In the genomic region with DNA sequence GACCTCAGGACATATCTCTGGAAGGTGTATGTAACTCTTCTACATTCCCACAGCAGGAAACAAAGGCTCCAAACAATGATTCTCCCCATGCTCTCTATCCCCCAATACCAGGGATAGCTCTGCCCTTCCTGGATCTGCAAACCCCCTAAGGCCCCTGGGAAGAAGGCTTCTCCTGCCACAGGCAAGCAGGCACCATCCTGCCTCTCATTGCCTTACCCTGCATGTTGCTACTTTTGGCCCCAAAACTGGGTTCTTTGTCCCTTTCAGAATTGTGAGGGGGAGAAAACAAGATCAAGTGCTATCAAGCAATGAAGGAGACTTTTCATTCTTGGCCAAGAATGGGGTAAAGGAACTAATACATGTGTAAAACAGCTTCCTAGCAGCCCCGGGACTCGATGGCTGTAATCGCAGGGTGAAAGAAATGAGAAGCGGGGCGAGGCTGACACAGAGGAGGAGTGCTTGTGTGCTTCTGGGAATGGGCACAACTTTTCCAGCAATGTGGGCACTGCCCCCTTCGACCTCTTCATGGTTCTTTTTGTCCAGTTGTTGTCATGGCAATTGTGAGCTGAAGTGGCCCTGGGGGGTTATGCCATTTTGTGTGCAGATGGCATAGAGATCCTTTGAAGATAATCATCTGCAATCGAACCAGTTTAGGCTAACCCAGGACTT, we compare ENCODE assay signal across 26 mouse cellular contexts. TPM values are rescaled to one million over a fixed set of nuclear protein-coding genes. Genes with fewer than 3 reads are reported as not detected.
A peak's percentile ranks its signal among the peaks of the same experiment; 100 is the strongest.
DNase-seq lines count a peak whose midpoint lies in the region; ATAC-seq lines count a peak whose summit lies in the region.
"Had no signal": no experiment of that assay in that cellular context is flagged by ENCODE, and none has a peak within 500 bp of the region (broad histone marks: within the 10 kb centered on the region; RNA-seq: fewer than 3 reads in every experiment).

No protein-coding gene starts in this region.

- DNase-seq in forebrain, embryonic 10.5 days (ENCODE audit: extremely low spot score, low spot score): no peak
- no peak for DNase-seq in hindbrain, embryonic 10.5 days (ENCODE audit: low spot score)
- no peak for DNase-seq in midbrain, embryonic 11.5 days (ENCODE audit: low spot score, missing footprints)
- DNase-seq: adrenal gland, postnatal 14 days; cerebellum, adult 11 months; cerebellum, adult 9-11 months; gastrocnemius, postnatal 14 days; heart, adult 11 months; heart, postnatal 36 days; kidney, adult 8-10 months; kidney, postnatal 14 days; lung, embryonic 14.5 days; lung, postnatal 36 days; right cerebral cortex, postnatal 4 days; thymus, postnatal 14 days had no signal

- ATAC-seq in forebrain, embryonic 13.5 days: no peak
- no peak for ATAC-seq in hindbrain, embryonic 12.5 days (ENCODE audit: low FRiP score)
- peak; percentile 48; the same call in 1 of the 2 replicates for ATAC-seq in midbrain, embryonic 16.5 days
- ATAC-seq in midbrain, embryonic 11.5 days (ENCODE audit: low FRiP score): no peak
- ATAC-seq in kidney, embryonic 16.5 days (ENCODE audit: low FRiP score, low TSS enrichment): no peak

- no peak overlapping the region for H3K4me3 ChIP-seq in forebrain, embryonic 10.5 days
- H3K4me3 ChIP-seq in forebrain, embryonic 13.5 days: no peak overlapping the region
- H3K4me3 ChIP-seq in hindbrain, embryonic 10.5 days: no peak overlapping the region
- H3K4me3 ChIP-seq in hindbrain, embryonic 12.5 days: no peak overlapping the region
- no peak overlapping the region for H3K4me3 ChIP-seq in midbrain, embryonic 16.5 days (ENCODE audit: low read depth, low read length)
- H3K4me3 ChIP-seq in midbrain, embryonic 11.5 days (ENCODE audit: low read depth, low read length): no peak overlapping the region
- no peak overlapping the region for H3K4me3 ChIP-seq in macrophage (ENCODE audit: inconsistent target)
- no peak overlapping the region for H3K4me3 ChIP-seq in kidney, embryonic 16.5 days (ENCODE audit: low read length)
- H3K4me3 ChIP-seq: embryonic facial prominence, embryonic 15.5 days; heart, embryonic 13.5 days; layer of hippocampus, adult 2 months; limb, embryonic 13.5 days; neural tube, embryonic 13.5 days had no signal

- H3K4me2 ChIP-seq in forebrain, embryonic 13.5 days: no peak overlapping the region
- no peak overlapping the region for H3K4me2 ChIP-seq in hindbrain, embryonic 12.5 days (replicated peaks)
- H3K4me2 ChIP-seq in midbrain, embryonic 16.5 days (ENCODE audit: low read length): no peak overlapping the region
- no peak overlapping the region for H3K4me2 ChIP-seq in midbrain, embryonic 11.5 days
- no peak overlapping the region for H3K4me2 ChIP-seq in kidney, embryonic 16.5 days (replicated peaks; ENCODE audit: low read depth, low read length)
- H3K4me2 ChIP-seq: embryonic facial prominence, embryonic 15.5 days; heart, embryonic 13.5 days; limb, embryonic 13.5 days; lung, embryonic 14.5 days; neural tube, embryonic 13.5 days had no signal

- H3K9me3 ChIP-seq in forebrain, embryonic 10.5 days: no peaks in the 10 kb centered on the region
- no peaks in the 10 kb centered on the region for H3K9me3 ChIP-seq in forebrain, embryonic 13.5 days (replicated peaks)
- H3K9me3 ChIP-seq in hindbrain, embryonic 10.5 days: no peaks in the 10 kb centered on the region
- H3K9me3 ChIP-seq in hindbrain, embryonic 12.5 days (replicated peaks): no peaks in the 10 kb centered on the region
- no peaks in the 10 kb centered on the region for H3K9me3 ChIP-seq in midbrain, embryonic 16.5 days (replicated peaks; ENCODE audit: control insufficient read depth, low read length, poor library complexity, severe bottlenecking)
- no peaks in the 10 kb centered on the region for H3K9me3 ChIP-seq in midbrain, embryonic 11.5 days (ENCODE audit: control insufficient read depth, low read length)
- no peaks in the 10 kb centered on the region for H3K9me3 ChIP-seq in kidney, embryonic 16.5 days (ENCODE audit: low read length)
- H3K9me3 ChIP-seq: embryonic facial prominence, embryonic 15.5 days; heart, embryonic 13.5 days; limb, embryonic 13.5 days; neural tube, embryonic 13.5 days had no signal

- no peak overlapping the region for H3K9ac ChIP-seq in forebrain, embryonic 13.5 days
- no peak overlapping the region for H3K9ac ChIP-seq in hindbrain, embryonic 12.5 days
- no peak overlapping the region for H3K9ac ChIP-seq in midbrain, embryonic 16.5 days (ENCODE audit: low read depth, low read length)
- H3K9ac ChIP-seq in midbrain, embryonic 11.5 days (ENCODE audit: low read length): no peak overlapping the region
- no peak overlapping the region for H3K9ac ChIP-seq in kidney, embryonic 16.5 days (replicated peaks; ENCODE audit: low read length)
- H3K9ac ChIP-seq: embryonic facial prominence, embryonic 15.5 days; limb, embryonic 13.5 days; liver, embryonic 14.5 days; lung, embryonic 14.5 days; neural tube, embryonic 13.5 days had no signal

- H3K79me2 ChIP-seq in macrophage (ENCODE audit: inconsistent target): no peaks in the 10 kb centered on the region

- H3K4me1 ChIP-seq in forebrain, embryonic 10.5 days: peaks cover 27% of the 10 kb centered on the region
- peaks cover 9% of the 10 kb centered on the region for H3K4me1 ChIP-seq in forebrain, embryonic 13.5 days
- peaks cover 22% of the 10 kb centered on the region for H3K4me1 ChIP-seq in hindbrain, embryonic 10.5 days (replicated peaks)
- H3K4me1 ChIP-seq in hindbrain, embryonic 12.5 days: 0 out of 2 replicates have a peak, but pooled peaks cover 3% of the 10 kb centered on the region
- H3K4me1 ChIP-seq in midbrain, embryonic 16.5 days (ENCODE audit: control insufficient read depth, insufficient read depth, low read length): peaks cover 4% of the 10 kb centered on the region; the same call in 1 of the 2 replicates
- peaks cover 4% of the 10 kb centered on the region for H3K4me1 ChIP-seq in midbrain, embryonic 11.5 days (ENCODE audit: control insufficient read depth, insufficient read depth, low read length)
- no peaks in the 10 kb centered on the region for H3K4me1 ChIP-seq in kidney, embryonic 16.5 days (ENCODE audit: insufficient read depth, low read length)
- H3K4me1 ChIP-seq: embryonic facial prominence, embryonic 15.5 days had no signal

- H3K27me3 ChIP-seq in forebrain, embryonic 10.5 days (ENCODE audit: poor library complexity, severe bottlenecking): no peaks in the 10 kb centered on the region
- no peaks in the 10 kb centered on the region for H3K27me3 ChIP-seq in forebrain, embryonic 13.5 days
- no peaks in the 10 kb centered on the region for H3K27me3 ChIP-seq in hindbrain, embryonic 10.5 days (ENCODE audit: insufficient read depth, poor library complexity, severe bottlenecking)
- H3K27me3 ChIP-seq in hindbrain, embryonic 12.5 days: no peaks in the 10 kb centered on the region
- no peaks in the 10 kb centered on the region for H3K27me3 ChIP-seq in midbrain, embryonic 16.5 days (ENCODE audit: control insufficient read depth, insufficient read depth, low read depth, low read length)
- no peaks in the 10 kb centered on the region for H3K27me3 ChIP-seq in midbrain, embryonic 11.5 days (ENCODE audit: control insufficient read depth, insufficient read depth, low read length)
- no peaks in the 10 kb centered on the region for H3K27me3 ChIP-seq in kidney, embryonic 16.5 days (ENCODE audit: insufficient read depth, low read length)
- H3K27me3 ChIP-seq: embryonic facial prominence, embryonic 15.5 days; heart, embryonic 13.5 days; limb, embryonic 13.5 days; neural tube, embryonic 13.5 days had no signal

- WGBS in forebrain, embryonic 10.5 days: 76% methylated on average over 7 of the region's 7 CpGs
- WGBS in forebrain, embryonic 13.5 days: 47% methylated on average over 7 of the region's 7 CpGs
- WGBS in hindbrain, embryonic 10.5 days: 64% methylated on average over 7 of the region's 7 CpGs
- 52% methylated on average over 7 of the region's 7 CpGs for WGBS in hindbrain, embryonic 12.5 days
- 53% methylated on average over 7 of the region's 7 CpGs for WGBS in midbrain, embryonic 16.5 days
- 59% methylated on average over 7 of the region's 7 CpGs for WGBS in midbrain, embryonic 11.5 days
- WGBS in macrophage (ENCODE audit: missing documents): 88% methylated on average over 7 of the region's 7 CpGs
- WGBS in kidney, embryonic 16.5 days: 81% methylated on average over 7 of the region's 7 CpGs

- H3K27ac ChIP-seq in forebrain, embryonic 10.5 days: peak overlapping the region; percentile 68; the same call in 1 of the 2 replicates
- no peak overlapping the region for H3K27ac ChIP-seq in forebrain, embryonic 13.5 days
- peak overlapping the region; percentile 30 for H3K27ac ChIP-seq in hindbrain, embryonic 10.5 days
- H3K27ac ChIP-seq in hindbrain, embryonic 12.5 days: no peak overlapping the region
- H3K27ac ChIP-seq in midbrain, embryonic 16.5 days (ENCODE audit: low read length): no peak overlapping the region
- H3K27ac ChIP-seq in midbrain, embryonic 11.5 days (ENCODE audit: low read depth, low read length): no peak overlapping the region
- H3K27ac ChIP-seq in macrophage: 0 out of 2 replicates have a peak overlapping the region, but pooled peaks have one; percentile 65
- H3K27ac ChIP-seq in kidney, embryonic 16.5 days (ENCODE audit: low read length): no peak overlapping the region
- H3K27ac ChIP-seq: embryonic facial prominence, embryonic 15.5 days; layer of hippocampus, adult 2 months; limb, embryonic 13.5 days; liver, embryonic 14.5 days; neural tube, embryonic 13.5 days had no signal

- H3K36me3 ChIP-seq in forebrain, embryonic 10.5 days (replicated peaks): no peaks in the 10 kb centered on the region
- H3K36me3 ChIP-seq in forebrain, embryonic 13.5 days (ENCODE audit: poor library complexity, severe bottlenecking): no peaks in the 10 kb centered on the region
- H3K36me3 ChIP-seq in hindbrain, embryonic 10.5 days: no peaks in the 10 kb centered on the region
- no peaks in the 10 kb centered on the region for H3K36me3 ChIP-seq in hindbrain, embryonic 12.5 days
- no peaks in the 10 kb centered on the region for H3K36me3 ChIP-seq in midbrain, embryonic 16.5 days (ENCODE audit: control insufficient read depth, insufficient read depth, low read length)
- H3K36me3 ChIP-seq in midbrain, embryonic 11.5 days (ENCODE audit: control insufficient read depth, insufficient read depth, low read length): no peaks in the 10 kb centered on the region
- H3K36me3 ChIP-seq in macrophage (ENCODE audit: inconsistent target): no peaks in the 10 kb centered on the region
- no peaks in the 10 kb centered on the region for H3K36me3 ChIP-seq in kidney, embryonic 16.5 days (ENCODE audit: insufficient read depth, low read length)
- H3K36me3 ChIP-seq: embryonic facial prominence, embryonic 15.5 days; heart, embryonic 13.5 days; limb, embryonic 13.5 days; neural tube, embryonic 13.5 days had no signal

RNA-seq across cellular contexts. Expression of gene Ggta1, which starts 18.4 kb away (rescaled TPM):
- polyA plus RNA-seq in forebrain, embryonic 10.5 days (2016; fragmentation: Nextera tagmentation; extraction: Ambion mirVana): 6.4 TPM in 2 replicates
- polyA plus RNA-seq in forebrain, embryonic 13.5 days (2015; fragmentation: Nextera tagmentation; extraction: Ambion mirVana): 4.1 and 4.7 TPM in 2 replicates
- 5.0 and 6.4 TPM in 2 replicates for polyA plus RNA-seq in hindbrain, embryonic 10.5 days (2016; fragmentation: Nextera tagmentation; extraction: Ambion mirVana)
- polyA plus RNA-seq in hindbrain, embryonic 12.5 days (2016; fragmentation: Nextera tagmentation; extraction: Ambion mirVana): 6.4 and 7.6 TPM in 2 replicates
- polyA plus RNA-seq in midbrain, embryonic 16.5 days (2015; fragmentation: Nextera tagmentation; extraction: Ambion mirVana): 6.1 and 6.4 TPM in 2 replicates
- 6.3 TPM in 2 replicates for polyA plus RNA-seq in midbrain, embryonic 11.5 days (2014; fragmentation: Nextera tagmentation; extraction: Ambion mirVana)
- 100 to 1,000 TPM in 6 of 26 experiments, 10 to 100 TPM in 19, 1 to 10 TPM in 1; 9.2 to 143 (median 58.4) TPM for total RNA-seq in macrophage (2018; cell fraction: chromatin; rRNA removed)
- 100 to 1,000 TPM in 11 of 26 experiments, 10 to 100 TPM in 15; 40.1 to 135 (median 81.6) TPM for total RNA-seq in macrophage (2018; cell fraction: cytosol; rRNA removed)
- total RNA-seq in macrophage (2018; cell fraction: nucleus; rRNA removed): 100 to 1,000 TPM in 11 of 26 experiments, 10 to 100 TPM in 15; 38.3 to 241 (median 91.4) TPM
- 86.0 to 211 TPM (median 135 TPM) in 3 replicates for polyA plus RNA-seq in macrophage (2018)
- polyA plus RNA-seq in kidney, embryonic 16.5 days (2015; fragmentation: Nextera tagmentation; extraction: Ambion mirVana): 23.3 and 24.2 TPM in 2 replicates

Comparison
In these comparisons a context has a peak if more than half of its experiments do, and no peak if none do; other contexts are left out.
1. H3K27ac ChIP-seq: peak in forebrain, embryonic 10.5 days (single experiment), hindbrain, embryonic 10.5 days (single experiment) and macrophage (single experiment); none in forebrain, embryonic 13.5 days (single experiment), hindbrain, embryonic 12.5 days (single experiment), midbrain, embryonic 16.5 days (single experiment), midbrain, embryonic 11.5 days (single experiment) and kidney, embryonic 16.5 days (single experiment).